Comparison of ENCODE assay signal across 8 mouse cellular contexts in the genomic region with DNA sequence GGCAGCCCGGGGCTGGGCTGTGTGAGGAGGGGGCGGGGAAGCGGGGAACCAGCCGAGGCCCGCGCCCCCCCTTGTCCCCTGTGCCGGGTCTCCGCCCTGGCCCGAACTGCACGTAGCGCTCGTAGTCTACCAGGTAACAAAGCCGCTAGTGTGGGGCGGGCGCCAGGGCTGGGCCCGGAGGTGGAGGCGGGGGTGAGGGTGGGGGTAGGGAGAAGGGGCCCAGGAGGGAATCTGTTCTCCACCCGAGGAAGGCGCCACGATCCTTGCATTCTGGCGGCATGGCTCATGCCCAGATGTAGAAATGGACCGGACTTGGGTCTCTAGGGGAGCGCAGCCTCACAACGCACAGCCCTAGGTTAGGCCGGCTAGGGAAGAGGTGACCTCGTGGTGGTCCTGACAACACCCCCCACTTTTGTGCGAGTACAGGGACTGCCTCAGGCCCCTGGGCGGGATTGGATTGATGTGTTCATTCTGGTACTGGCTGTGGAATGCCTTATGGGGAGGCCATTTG. TPM values are rescaled to one million over a fixed set of nuclear protein-coding genes. Genes with fewer than 3 reads are reported as not detected.
A peak's percentile ranks its signal among the peaks of the same experiment; 100 is the strongest.
DNase-seq lines count a peak whose midpoint lies in the region; ATAC-seq and TF ChIP-seq lines count a peak whose summit lies in the region.

No protein-coding gene starts in this region.

- H3K4me3 ChIP-seq in forebrain, embryonic 15.5 days = peak overlapping the region; percentile 27
- no peak overlapping the region for H3K4me3 ChIP-seq in liver, embryonic 11.5 days (ENCODE audit: low read depth, low read length)
- no peak overlapping the region for H3K4me3 ChIP-seq in stomach, postnatal 0 days (ENCODE audit: low read depth, low read length)

- DNase-seq in urinary bladder, postnatal 14 days (ENCODE audit: low spot score) = peak; percentile 9
- no peak for DNase-seq in urinary bladder, postnatal 25 days (ENCODE audit: low spot score)
- DNase-seq in liver, embryonic 11.5 days (ENCODE audit: low spot score) = no peak
- DNase-seq in stomach, postnatal 0 days (ENCODE audit: low spot score) = peak; percentile 45
- DNase-seq in cerebellum, adult 18-20 months = no peak
- no peak for DNase-seq in natural killer cell, adult 2 months (ENCODE audit: low spot score in 2 of 2)
- no peak for DNase-seq in gastrocnemius, postnatal 10 days

- H3K27ac ChIP-seq in forebrain, embryonic 15.5 days (replicated peaks) = no peak overlapping the region
- no peak overlapping the region for H3K27ac ChIP-seq in liver, embryonic 11.5 days (ENCODE audit: low read depth, low read length)
- H3K27ac ChIP-seq in stomach, postnatal 0 days (replicated peaks) = peak overlapping the region; percentile 53; the same call in 1 of the 2 replicates

- no peaks in the 10 kb centered on the region for H3K9me3 ChIP-seq in forebrain, embryonic 15.5 days
- no peaks in the 10 kb centered on the region for H3K9me3 ChIP-seq in liver, embryonic 11.5 days (ENCODE audit: control insufficient read depth, low read length)
- H3K9me3 ChIP-seq in stomach, postnatal 0 days (ENCODE audit: control insufficient read depth, low read length) = no peaks in the 10 kb centered on the region

- no peaks in the 10 kb centered on the region for H3K36me3 ChIP-seq in forebrain, embryonic 15.5 days
- no peaks in the 10 kb centered on the region for H3K36me3 ChIP-seq in liver, embryonic 11.5 days (ENCODE audit: control insufficient read depth, insufficient read depth, low read length)
- H3K36me3 ChIP-seq in stomach, postnatal 0 days (ENCODE audit: control insufficient read depth, insufficient read depth, low read length) = no peaks in the 10 kb centered on the region

- ATAC-seq in forebrain, embryonic 15.5 days (replicated peaks) = no peak; the same call in 1 of the 2 replicates
- ATAC-seq in liver, embryonic 11.5 days (replicated peaks; ENCODE audit: low FRiP score) = no peak; the same call in 1 of the 2 replicates
- peak; percentile 59 for ATAC-seq in stomach, postnatal 0 days (ENCODE audit: low FRiP score, low TSS enrichment)

- WGBS in forebrain, embryonic 15.5 days = 4% methylated on average over 27 of the region's 28 CpGs
- 51% methylated on average over 27 of the region's 28 CpGs for WGBS in liver, embryonic 11.5 days
- WGBS in stomach, postnatal 0 days = 13% methylated on average over 26 of the region's 28 CpGs

- TF ChIP-seq EP300 in stomach, postnatal 0 days (optimal IDR thresholded peaks at IDR 0.05) = no peak

- peak overlapping the region; percentile 29; the same call in 1 of the 2 replicates for H3K9ac ChIP-seq in forebrain, embryonic 15.5 days (replicated peaks)
- H3K9ac ChIP-seq in liver, embryonic 11.5 days (ENCODE audit: low read depth, low read length) = 0 out of 2 replicates have a peak overlapping the region, but pooled peaks have one; percentile 0
- peak overlapping the region; percentile 28 for H3K9ac ChIP-seq in stomach, postnatal 0 days (ENCODE audit: low read length)

- H3K27me3 ChIP-seq in forebrain, embryonic 15.5 days = peaks cover 16% of the 10 kb centered on the region; the same call in 1 of the 2 replicates
- H3K27me3 ChIP-seq in liver, embryonic 11.5 days (replicated peaks; ENCODE audit: control insufficient read depth, insufficient read depth, low read length) = peaks cover 30% of the 10 kb centered on the region
- H3K27me3 ChIP-seq in stomach, postnatal 0 days (ENCODE audit: control insufficient read depth, insufficient read depth, low read length) = no peaks in the 10 kb centered on the region

- peak overlapping the region; percentile 50 for H3K4me2 ChIP-seq in forebrain, embryonic 15.5 days (replicated peaks)
- H3K4me2 ChIP-seq in liver, embryonic 11.5 days = peak overlapping the region; percentile 24
- H3K4me2 ChIP-seq in stomach, postnatal 0 days (replicated peaks; ENCODE audit: low read depth) = peak overlapping the region; percentile 47

- peaks cover 28% of the 10 kb centered on the region for H3K4me1 ChIP-seq in forebrain, embryonic 15.5 days
- H3K4me1 ChIP-seq in liver, embryonic 11.5 days (replicated peaks; ENCODE audit: control insufficient read depth, insufficient read depth, low read length) = peaks cover 9% of the 10 kb centered on the region
- peaks cover 10% of the 10 kb centered on the region; the same call in 1 of the 2 replicates for H3K4me1 ChIP-seq in stomach, postnatal 0 days (replicated peaks; ENCODE audit: control insufficient read depth, insufficient read depth)

- no peak for TF ChIP-seq CTCF in stomach, postnatal 0 days (IDR thresholded peaks at IDR 0.05; ENCODE audit: low read depth)

RNA-seq across cellular contexts. Expression of a gene that starts 35.5 kb away (rescaled TPM):
- polyA plus RNA-seq in forebrain, embryonic 15.5 days (2015; fragmentation: Nextera tagmentation; extraction: Ambion mirVana) = 89.5 and 89.7 TPM in 2 replicates
- polyA plus RNA-seq in liver, embryonic 11.5 days (2014; fragmentation: Nextera tagmentation; extraction: Ambion mirVana) = 150 and 153 TPM in 2 replicates
- polyA plus RNA-seq in stomach, postnatal 0 days (2015; fragmentation: Nextera tagmentation; extraction: Ambion mirVana) = 36.9 and 39.8 TPM in 2 replicates
- total RNA-seq in gastrocnemius, postnatal 10 days (2021) = 1 to 10 TPM; 5.2 to 5.4 TPM

Comparison
In these comparisons a context has a peak if more than half of its experiments do, and no peak if none do; other contexts are left out.
1. DNase-seq: peak in urinary bladder, postnatal 14 days (single experiment) and stomach, postnatal 0 days (single experiment); none in urinary bladder, postnatal 25 days (single experiment), liver, embryonic 11.5 days (single experiment), cerebellum, adult 18-20 months (0 of 2), natural killer cell, adult 2 months (0 of 2) and gastrocnemius, postnatal 10 days (single experiment).
2. Peak in every context shown above with its lines, with median percentiles within 50 percentile points of each other: H3K4me2 ChIP-seq and H3K9ac ChIP-seq.